Mouse (Mus musculus): ENCODE measurements around the gene Aebp2.

The Aebp2 gene

GRCm38 (mm10) chr6:140698596-140698995 is 76.1 kb downstream of the Aebp2 start:
- no peak for DNase-seq (ENCODE audit: low spot score)

DNA sequence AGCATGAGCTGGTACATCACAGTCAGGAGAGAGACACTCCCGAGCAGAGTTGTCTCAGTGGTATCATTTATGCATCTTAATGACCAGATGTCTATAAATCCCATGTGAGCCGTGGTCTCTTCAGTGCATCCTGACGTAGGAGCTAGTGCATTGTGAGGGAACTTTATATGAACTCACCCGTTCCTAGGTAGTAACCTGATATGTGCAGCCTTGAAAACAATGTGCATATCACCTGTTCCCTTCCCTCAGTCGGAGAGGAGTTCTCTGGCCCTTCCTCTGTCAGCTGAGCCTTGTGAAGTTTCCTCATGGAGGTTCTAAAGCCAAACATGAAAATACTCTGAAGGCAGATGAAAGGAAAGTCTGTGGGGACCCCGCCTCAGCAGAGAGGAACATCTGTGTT is 78.8 kb downstream of the Aebp2 start:
- no peak for DNase-seq (ENCODE audit: low spot score)

DNA sequence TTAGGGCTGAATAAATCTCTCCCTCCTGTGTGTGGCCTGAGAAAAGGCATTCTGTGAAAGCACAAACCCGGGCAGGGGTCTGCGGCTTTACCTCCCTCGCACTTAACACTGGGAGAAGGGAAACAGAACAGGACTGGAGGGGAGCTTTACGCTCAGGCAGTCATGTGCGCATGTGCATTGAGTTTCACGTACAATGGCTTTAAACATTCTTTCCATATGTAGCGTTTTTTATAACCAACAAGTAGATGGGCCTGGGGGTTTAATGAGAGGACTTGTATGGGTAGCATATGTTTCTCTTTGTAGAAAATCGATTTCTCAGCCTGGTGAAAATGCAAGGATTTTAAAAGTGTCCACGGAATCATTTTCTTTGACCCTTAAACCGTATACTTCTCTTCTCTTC is 82.7 kb downstream of the Aebp2 start:
- no peak for DNase-seq (ENCODE audit: low spot score)

GRCm38 (mm10) chr6:140706056-140706455 is 83.6 kb downstream of the Aebp2 start:
- DNase-seq (ENCODE audit: low spot score), result no peak

- no peak for DNase-seq (ENCODE audit: low spot score)
These were observed 85.6 kb downstream of the Aebp2 start for GRCm38 (mm10) chr6:140708059-140708458.

DNA sequence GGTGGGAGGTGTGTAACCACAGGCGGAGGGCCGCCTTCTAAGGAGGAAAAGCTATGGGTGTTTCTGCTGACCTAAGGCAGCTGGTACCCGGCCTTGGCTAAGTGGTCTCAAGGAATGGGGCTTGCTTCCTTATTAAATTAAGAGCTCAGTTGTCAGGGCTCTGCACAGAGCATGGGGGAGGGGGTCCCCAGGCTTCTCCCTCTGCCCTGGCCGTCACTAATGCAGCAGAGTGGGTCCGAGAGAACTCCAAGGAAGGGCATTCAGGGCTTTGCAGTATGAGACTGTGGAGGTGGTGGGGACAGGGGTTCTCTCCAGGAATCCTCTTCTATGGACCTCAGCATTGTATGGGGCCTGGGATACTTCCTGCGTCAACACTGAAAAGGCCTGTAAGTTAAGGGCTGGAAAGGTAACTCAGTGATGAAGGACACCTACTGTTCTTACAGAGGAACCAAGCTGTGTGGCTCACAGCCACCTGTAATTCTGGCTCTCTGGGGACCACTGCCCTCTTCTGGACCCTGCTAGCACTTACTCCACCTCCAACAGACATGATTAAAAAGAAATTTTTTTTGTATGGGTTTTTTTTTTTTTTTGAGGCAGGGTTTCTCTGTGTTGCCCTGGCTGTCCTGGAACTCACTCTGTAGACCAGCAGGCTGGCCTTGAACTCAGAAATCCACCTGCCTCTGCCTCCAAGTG is 87.1 kb downstream of the Aebp2 start:
- no peak for DNase-seq (ENCODE audit: low spot score)

GRCm38 (mm10) chr6:140712754-140713153 is 90.3 kb downstream of the Aebp2 start:
- DNase-seq (ENCODE audit: low spot score), result peak; percentile 27

DNA sequence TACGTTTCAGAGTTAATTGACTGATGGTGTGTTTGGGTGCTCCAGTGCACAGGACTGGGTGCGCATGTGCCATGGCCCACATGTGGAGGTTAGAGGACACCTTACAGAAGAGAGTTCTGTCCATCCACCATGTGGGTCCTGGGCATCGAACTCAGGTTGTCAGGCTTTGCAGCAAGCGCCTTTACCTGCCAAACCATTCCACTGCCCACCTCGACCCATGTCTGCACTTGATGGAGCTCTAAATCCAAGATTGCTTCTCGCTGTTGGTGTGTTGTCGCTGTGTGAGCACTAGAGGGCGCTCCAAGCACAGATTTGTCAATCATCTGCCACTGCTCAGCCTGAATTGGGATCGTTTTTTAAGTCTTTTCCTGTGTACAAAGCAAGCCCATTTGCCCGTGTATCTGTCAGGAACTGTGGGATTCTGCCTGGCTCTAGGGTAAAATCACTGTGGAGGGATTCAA is 92.5 kb downstream of the Aebp2 start:
- peak; percentile 22 for DNase-seq (ENCODE audit: low spot score)

DNA sequence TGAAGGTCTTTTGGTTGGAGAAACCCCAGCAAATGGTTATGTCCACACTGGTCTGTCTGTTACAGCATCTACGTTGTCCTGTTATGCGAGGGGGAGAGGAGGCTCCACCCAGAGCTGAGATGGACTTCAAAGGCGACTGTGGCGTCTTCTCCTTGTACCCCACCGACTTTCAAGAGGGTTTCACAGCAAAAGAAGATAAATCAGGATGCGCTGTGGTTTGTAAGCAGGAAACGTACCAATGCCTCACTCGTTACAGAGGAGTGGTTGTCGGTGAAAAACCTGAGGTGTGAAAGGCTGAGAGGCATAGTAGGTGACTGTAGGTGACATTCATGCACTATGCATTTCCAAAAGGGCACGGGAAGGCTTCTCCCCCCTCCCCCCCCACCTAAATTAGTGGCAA is 99.6 kb downstream of the Aebp2 start:
- DNase-seq (ENCODE audit: low spot score), result no peak
